In the genomic region with DNA sequence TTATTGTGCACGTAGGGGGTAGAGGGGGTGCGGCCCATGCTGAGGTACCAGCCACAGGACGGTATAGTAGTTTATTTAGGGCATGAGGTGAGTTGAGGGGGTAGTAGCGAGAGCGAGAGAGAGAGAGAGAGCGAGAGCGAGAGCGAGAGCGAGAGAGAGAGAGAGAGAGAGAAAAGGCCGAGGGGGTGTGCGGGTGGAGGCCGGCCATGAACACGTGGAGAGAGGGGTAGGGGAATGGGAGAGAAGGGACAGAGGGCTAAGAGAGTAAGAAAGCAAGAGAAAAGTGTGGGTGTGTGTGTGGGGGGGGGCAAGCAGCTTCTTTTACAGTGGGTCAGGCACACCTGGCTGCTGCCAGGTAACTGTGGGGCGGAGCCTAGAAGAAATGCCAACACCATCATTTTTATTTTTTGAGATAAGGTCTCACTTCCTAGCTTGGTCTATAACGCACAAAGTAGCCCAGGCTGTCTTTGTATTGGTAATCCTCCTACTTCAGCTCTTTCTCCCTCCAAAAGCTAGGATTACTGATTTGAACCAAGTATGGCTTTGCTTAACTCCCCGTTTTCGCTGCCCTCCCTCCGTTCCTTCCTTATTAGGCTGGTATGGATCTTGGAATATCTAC, we compare ENCODE assay signal across 8 mouse cellular contexts. TPM values are rescaled to one million over a fixed set of nuclear protein-coding genes. Genes with fewer than 3 reads are reported as not detected.
DNase-seq lines count a peak whose midpoint lies in the region; ATAC-seq and TF ChIP-seq lines count a peak whose summit lies in the region.

No protein-coding gene starts in this region.

- peak overlapping the region; percentile 69 for H3K4me2 ChIP-seq in heart, embryonic 11.5 days
- peak overlapping the region; percentile 98 for H3K4me2 ChIP-seq in forebrain, embryonic 13.5 days
- peak overlapping the region; percentile 77 for H3K4me2 ChIP-seq in liver, embryonic 16.5 days (ENCODE audit: low read depth, low read length)

- no peaks in the 10 kb centered on the region for H3K27me3 ChIP-seq in heart, embryonic 11.5 days (ENCODE audit: control insufficient read depth, insufficient read depth, low read length)
- H3K27me3 ChIP-seq in E14TG2a.4 (ENCODE audit: insufficient read depth, low read length), result no peaks in the 10 kb centered on the region
- no peaks in the 10 kb centered on the region for H3K27me3 ChIP-seq in forebrain, embryonic 13.5 days
- H3K27me3 ChIP-seq in liver, embryonic 16.5 days (ENCODE audit: control insufficient read depth, insufficient read depth, low read depth, low read length), result no peaks in the 10 kb centered on the region

- WGBS in heart, embryonic 11.5 days (ENCODE audit: insufficient replicate concordance), result 19% methylated on average over 18 of the region's 18 CpGs
- 34% methylated on average over 18 of the region's 18 CpGs for WGBS in forebrain, embryonic 13.5 days
- WGBS in liver, embryonic 16.5 days (ENCODE audit: insufficient replicate concordance), result 46% methylated on average over 18 of the region's 18 CpGs

- peak overlapping the region; percentile 37; the same call in 1 of the 2 replicates for H3K27ac ChIP-seq in heart, embryonic 11.5 days (ENCODE audit: low read depth, low read length)
- H3K27ac ChIP-seq in forebrain, embryonic 13.5 days, result no peak overlapping the region
- peak overlapping the region; percentile 91 for H3K27ac ChIP-seq in liver, embryonic 16.5 days (ENCODE audit: low read length)

- peaks cover 12% of the 10 kb centered on the region for H3K4me1 ChIP-seq in heart, embryonic 11.5 days (ENCODE audit: control insufficient read depth, insufficient read depth, low read length)
- H3K4me1 ChIP-seq in E14TG2a.4 (replicated peaks; ENCODE audit: low read depth, low read length), result peaks cover 60% of the 10 kb centered on the region
- H3K4me1 ChIP-seq in forebrain, embryonic 13.5 days, result peaks cover 29% of the 10 kb centered on the region
- peaks cover 48% of the 10 kb centered on the region for H3K4me1 ChIP-seq in liver, embryonic 16.5 days (ENCODE audit: control insufficient read depth, low read depth, low read length)

- intact Hi-C loops in left cerebral cortex, postnatal 25 days (cut with DNase I), result loop anchor here (10.0 kb wide), 1 partner anchor 273 kb away; no protein-coding TSS in a partner anchor

- DNase-seq in heart, adult 18-20 months, result no peak
- DNase-seq in urinary bladder, postnatal 10 days (ENCODE audit: low spot score), result no peak
- no peak for DNase-seq in left cerebral cortex, postnatal 25 days (ENCODE audit: low spot score in 2 of 2)
- no peak for DNase-seq in ovary, postnatal 14 days (ENCODE audit: low spot score)

- no peaks in the 10 kb centered on the region for H3K9me3 ChIP-seq in heart, embryonic 11.5 days (replicated peaks; ENCODE audit: control insufficient read depth, low read length)
- H3K9me3 ChIP-seq in E14TG2a.4 (ENCODE audit: low read length), result no peaks in the 10 kb centered on the region
- no peaks in the 10 kb centered on the region for H3K9me3 ChIP-seq in forebrain, embryonic 13.5 days (replicated peaks)
- no peaks in the 10 kb centered on the region for H3K9me3 ChIP-seq in liver, embryonic 16.5 days (replicated peaks; ENCODE audit: control insufficient read depth, low read length)

- H3K9ac ChIP-seq in heart, embryonic 11.5 days (ENCODE audit: low read depth, low read length), result peak overlapping the region; percentile 52
- H3K9ac ChIP-seq in forebrain, embryonic 13.5 days, result 0 out of 2 replicates have a peak overlapping the region, but pooled peaks have one; percentile 50
- peak overlapping the region; percentile 62 for H3K9ac ChIP-seq in liver, embryonic 16.5 days (ENCODE audit: low read depth, low read length)

- ATAC-seq in heart, embryonic 11.5 days (replicated peaks; ENCODE audit: insufficient number of reproducible peaks, low FRiP score, low TSS enrichment), result no peak
- no peak for ATAC-seq in forebrain, embryonic 13.5 days
- ATAC-seq in liver, embryonic 16.5 days (ENCODE audit: low read depth), result no peak

- H3K4me3 ChIP-seq in heart, embryonic 11.5 days (ENCODE audit: low read depth, low read length), result peak overlapping the region; percentile 87
- H3K4me3 ChIP-seq in E14TG2a.4 (replicated peaks; ENCODE audit: low read length), result peak overlapping the region; percentile 88
- peak overlapping the region; percentile 84 for H3K4me3 ChIP-seq in forebrain, embryonic 13.5 days
- H3K4me3 ChIP-seq in liver, embryonic 16.5 days (ENCODE audit: low read depth, low read length), result peak overlapping the region; percentile 91

- no peak for TF ChIP-seq CTCF in E14TG2a.4 (conservative IDR thresholded peaks at IDR 0.05; ENCODE audit: low read length)

- no peaks in the 10 kb centered on the region for H3K36me3 ChIP-seq in heart, embryonic 11.5 days (ENCODE audit: control insufficient read depth, insufficient read depth, low read length)
- peaks cover 30% of the 10 kb centered on the region for H3K36me3 ChIP-seq in E14TG2a.4 (ENCODE audit: insufficient read depth, low read length)
- peaks cover 16% of the 10 kb centered on the region for H3K36me3 ChIP-seq in forebrain, embryonic 13.5 days (ENCODE audit: poor library complexity, severe bottlenecking)
- H3K36me3 ChIP-seq in liver, embryonic 16.5 days (ENCODE audit: control insufficient read depth, insufficient read depth), result peaks cover 11% of the 10 kb centered on the region

RNA-seq across cellular contexts. Expression of gene H2afj, which starts 0.5 kb away (rescaled TPM):
- polyA plus RNA-seq in heart, embryonic 11.5 days (2014; fragmentation: Nextera tagmentation; extraction: Ambion mirVana), result 81.7 and 91.1 TPM in 2 replicates
- 10 to 100 TPM; 30.1 to 35.5 TPM for total RNA-seq in heart, adult 18-20 months (2021)
- 125 and 140 TPM in 2 replicates for polyA plus RNA-seq in forebrain, embryonic 13.5 days (2015; fragmentation: Nextera tagmentation; extraction: Ambion mirVana)
- 126 and 138 TPM in 2 replicates for polyA plus RNA-seq in liver, embryonic 16.5 days (2015; fragmentation: Nextera tagmentation; extraction: Ambion mirVana)
- total RNA-seq in left cerebral cortex, postnatal 25 days (2021), result 10 to 100 TPM; 56.9 to 66.7 TPM

RNA-seq across cellular contexts. Expression of gene Hist4h4, which starts 3.3 kb away (rescaled TPM):
- polyA plus RNA-seq in heart, embryonic 11.5 days (2014; fragmentation: Nextera tagmentation; extraction: Ambion mirVana), result 0.17 and 0.51 TPM in 2 replicates
- total RNA-seq in heart, adult 18-20 months (2021), result 1 to 10 TPM; 4.5 to 5.7 TPM
- 0.97 and 1.2 TPM in 2 replicates for polyA plus RNA-seq in forebrain, embryonic 13.5 days (2015; fragmentation: Nextera tagmentation; extraction: Ambion mirVana)
- polyA plus RNA-seq in liver, embryonic 16.5 days (2015; fragmentation: Nextera tagmentation; extraction: Ambion mirVana), result 1.2 and 1.7 TPM in 2 replicates
- 10 to 100 TPM in 1 of 2 experiments, 1 to 10 TPM in 1; 7.8 to 10.6 TPM for total RNA-seq in left cerebral cortex, postnatal 25 days (2021)

RNA-seq across cellular contexts. Expression of gene BC049715, which starts 19.9 kb away (rescaled TPM):
- polyA plus RNA-seq in heart, embryonic 11.5 days (2014; fragmentation: Nextera tagmentation; extraction: Ambion mirVana), result 1.6 and 2.1 TPM in 2 replicates
- 1 to 10 TPM in 1 of 2 experiments, under 1 TPM in 1; 0.80 to 1.1 TPM for total RNA-seq in heart, adult 18-20 months (2021)
- 0.85 and 1.9 TPM in 2 replicates for polyA plus RNA-seq in forebrain, embryonic 13.5 days (2015; fragmentation: Nextera tagmentation; extraction: Ambion mirVana)
- polyA plus RNA-seq in liver, embryonic 16.5 days (2015; fragmentation: Nextera tagmentation; extraction: Ambion mirVana), result 0.59 and 0.98 TPM in 2 replicates
- total RNA-seq in left cerebral cortex, postnatal 25 days (2021), result 1 to 10 TPM; 1.9 to 2.8 TPM

RNA-seq across cellular contexts. Expression of gene Wbp11, which starts 20.5 kb away (rescaled TPM):
- polyA plus RNA-seq in heart, embryonic 11.5 days (2014; fragmentation: Nextera tagmentation; extraction: Ambion mirVana), result 93.5 and 107 TPM in 2 replicates
- 10 to 100 TPM; 53.4 to 64.0 TPM for total RNA-seq in heart, adult 18-20 months (2021)
- polyA plus RNA-seq in forebrain, embryonic 13.5 days (2015; fragmentation: Nextera tagmentation; extraction: Ambion mirVana), result 94.5 and 98.8 TPM in 2 replicates
- 46.1 and 47.3 TPM in 2 replicates for polyA plus RNA-seq in liver, embryonic 16.5 days (2015; fragmentation: Nextera tagmentation; extraction: Ambion mirVana)
- 100 to 1,000 TPM; 124 to 125 TPM for total RNA-seq in left cerebral cortex, postnatal 25 days (2021)

RNA-seq across cellular contexts. Expression of gene Gucy2c, which starts 25.9 kb away (rescaled TPM):
- 0.11 TPM in 1 of 2 replicates, not detected in the other for polyA plus RNA-seq in heart, embryonic 11.5 days (2014; fragmentation: Nextera tagmentation; extraction: Ambion mirVana)
- total RNA-seq in heart, adult 18-20 months (2021), result not detected
- 0.13 TPM in 2 replicates for polyA plus RNA-seq in forebrain, embryonic 13.5 days (2015; fragmentation: Nextera tagmentation; extraction: Ambion mirVana)
- polyA plus RNA-seq in liver, embryonic 16.5 days (2015; fragmentation: Nextera tagmentation; extraction: Ambion mirVana), result 0.30 and 0.60 TPM in 2 replicates
- under 1 TPM; 0.21 to 0.41 TPM for total RNA-seq in left cerebral cortex, postnatal 25 days (2021)
